Mouse (Mus musculus) cerebellum, adult 9-10 months (tissue): ENCODE results near the gene Golga3.

Experiments used
- DNase-seq: peaks from one replicate; pipeline ENCODE4 v3.0.0; 2022

Gene Golga3

DNA sequence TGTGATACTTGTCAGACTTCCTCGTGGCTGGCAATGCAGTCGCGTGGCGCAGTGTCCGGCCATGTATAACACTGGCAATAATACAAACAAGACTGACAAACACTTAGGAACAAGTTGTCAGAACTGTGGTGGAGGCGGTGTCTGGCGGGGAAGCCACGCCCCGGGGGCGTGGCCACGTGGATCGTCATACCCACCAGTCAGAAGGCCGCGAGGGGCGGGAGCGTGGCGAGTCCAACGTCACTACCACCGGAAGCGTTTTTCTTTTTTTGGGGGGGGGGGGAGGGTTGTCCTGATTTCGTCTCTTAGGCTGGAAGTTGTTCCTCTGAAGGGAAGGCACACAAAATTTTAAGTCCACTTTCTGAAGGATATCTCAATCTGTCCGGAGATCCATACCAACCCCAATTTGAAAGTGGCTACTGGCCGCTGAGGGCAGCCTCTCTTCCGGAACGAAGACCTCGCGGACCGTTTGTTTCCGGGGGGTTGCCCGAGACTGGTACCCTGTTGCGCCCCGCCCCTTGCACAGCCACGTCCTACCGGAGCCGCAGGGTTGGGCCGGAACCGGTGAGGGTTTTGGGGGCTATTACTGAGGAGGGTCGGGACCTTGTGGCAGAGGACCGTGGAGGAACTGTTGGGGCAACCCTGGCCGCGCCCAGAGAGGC lies at the start of gene Golga3:
Gene Golga3, plus strand, starts transcription at position 340 of the 659 bp plus-strand sequence.
- DNase-seq: peak; percentile 92

DNA sequence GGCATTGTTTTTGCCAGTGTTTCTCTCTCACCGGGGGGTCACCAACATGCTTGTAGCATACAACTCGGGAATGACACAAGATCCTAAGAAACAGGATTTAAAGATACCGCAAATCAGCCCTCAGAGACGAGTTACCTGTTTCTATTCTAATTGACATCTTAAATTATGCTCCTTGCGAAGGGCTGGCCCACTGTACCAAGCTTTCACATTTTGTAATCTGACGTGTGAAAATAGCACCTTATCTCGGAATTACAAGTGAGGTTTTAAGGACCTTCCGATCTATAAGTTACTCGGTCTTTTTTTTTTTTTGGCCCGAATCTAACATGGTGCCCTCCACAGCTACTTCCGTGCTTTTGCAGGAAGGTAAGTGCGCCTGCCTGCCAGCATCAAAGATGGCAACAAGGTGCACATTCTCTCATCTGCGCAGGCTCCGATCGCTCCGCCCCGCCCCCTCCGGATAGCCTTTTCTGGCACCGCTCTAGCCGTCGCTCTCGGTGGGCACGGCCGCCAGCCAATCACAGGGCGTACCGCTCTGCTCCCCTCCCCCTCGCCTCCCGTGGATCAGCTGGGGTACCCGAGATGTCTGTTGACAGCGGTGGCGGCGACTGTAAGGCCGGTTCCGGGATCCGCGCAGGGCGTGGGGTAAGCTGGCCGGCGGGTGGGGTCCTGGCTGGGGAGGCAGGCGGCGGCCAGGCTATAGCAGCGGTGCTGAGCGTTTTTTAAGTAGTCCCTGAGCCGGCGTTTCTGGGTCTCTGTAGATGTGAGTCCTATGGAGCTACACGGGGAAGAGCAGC lies 41.0 kb upstream of the Golga3 start, which contains the start of gene Chfr:
Gene Chfr, plus strand, starts transcription at position 550 of the 794 bp plus-strand sequence.
- DNase-seq: peak; percentile 99

DNA sequence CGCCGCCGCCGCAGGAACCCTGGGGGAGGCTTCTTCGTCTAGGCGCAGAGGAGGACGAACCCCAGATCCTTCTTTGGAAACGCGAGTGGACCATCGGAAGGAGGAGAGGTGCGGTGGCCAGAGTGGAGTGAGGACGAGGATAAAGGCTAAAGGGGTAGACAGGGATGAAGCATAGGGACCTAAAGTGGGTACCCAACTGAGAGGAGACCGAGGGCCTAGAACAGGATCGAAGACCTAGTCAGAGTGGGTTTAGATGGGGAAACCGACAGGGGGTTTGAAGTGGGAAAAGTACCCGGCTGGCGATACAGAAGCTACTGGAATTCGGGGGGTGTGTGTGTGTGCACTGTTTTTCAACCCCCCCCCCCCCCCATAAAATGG lies 40.4 kb upstream of the Golga3 start:
- no peak for DNase-seq

DNA sequence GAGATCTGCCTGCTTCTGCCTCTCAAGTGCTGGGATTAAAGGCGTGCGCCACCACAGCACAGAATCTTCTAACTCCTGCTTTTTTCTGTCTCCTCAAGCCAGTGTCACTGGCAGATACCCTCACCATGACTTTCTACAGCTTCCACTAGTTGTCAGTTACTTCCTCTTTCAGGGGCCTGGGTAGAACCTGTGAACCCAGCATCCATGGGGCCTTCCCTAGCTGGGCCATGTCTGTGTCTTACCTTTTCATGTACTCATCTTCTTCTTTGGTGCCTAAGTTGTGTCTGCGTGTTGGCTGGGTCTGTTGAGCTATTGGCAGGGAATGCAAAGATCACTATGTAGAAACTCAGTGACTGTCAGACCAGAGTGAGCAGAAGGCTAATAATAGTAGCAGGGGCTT lies 38.7 kb upstream of the Golga3 start:
- no peak for DNase-seq

- no peak for DNase-seq
Observed at GRCm38 (mm10) chr5:110139325-110139724, 37.2 kb upstream of the Golga3 start.

DNA sequence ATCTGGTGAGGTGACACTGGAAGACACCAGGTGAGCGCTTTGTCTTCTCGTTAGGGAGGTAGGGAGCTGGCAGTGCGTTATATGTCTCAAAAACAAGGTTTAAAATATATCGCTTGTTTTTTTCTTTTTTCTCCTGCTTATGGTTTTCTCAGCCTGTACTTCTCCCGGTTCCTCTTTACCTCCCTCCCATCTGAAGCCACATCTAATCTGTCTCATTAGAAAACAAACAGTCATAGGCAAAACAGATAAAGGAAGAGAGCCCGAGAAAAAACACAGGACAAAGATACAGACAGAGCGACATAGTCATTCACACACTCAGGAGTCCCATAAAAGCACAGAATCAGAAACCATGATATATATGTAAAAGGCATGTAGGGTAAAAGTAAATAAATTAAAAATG lies 36.1 kb upstream of the Golga3 start:
- DNase-seq: no peak

DNA sequence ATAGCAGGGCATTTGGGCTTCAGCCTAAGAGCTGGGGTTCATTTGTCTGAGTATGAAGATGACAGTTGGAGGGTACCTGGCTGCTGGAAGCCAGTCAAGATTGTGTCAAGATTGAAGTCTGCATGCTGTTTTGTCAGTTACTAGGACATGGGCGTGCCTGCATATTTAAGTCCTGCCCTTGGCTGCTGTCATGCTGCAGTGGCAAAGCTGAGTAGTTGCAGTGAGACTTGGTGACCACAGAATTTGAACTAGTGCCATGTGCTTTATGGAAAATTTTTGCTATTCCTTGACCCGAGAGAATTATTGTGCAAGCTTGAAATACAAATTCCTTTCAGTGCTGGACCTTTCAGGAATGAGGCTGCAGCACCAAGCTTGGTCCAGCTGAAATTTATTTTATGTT lies 34.2 kb upstream of the Golga3 start:
- no peak for DNase-seq

DNA sequence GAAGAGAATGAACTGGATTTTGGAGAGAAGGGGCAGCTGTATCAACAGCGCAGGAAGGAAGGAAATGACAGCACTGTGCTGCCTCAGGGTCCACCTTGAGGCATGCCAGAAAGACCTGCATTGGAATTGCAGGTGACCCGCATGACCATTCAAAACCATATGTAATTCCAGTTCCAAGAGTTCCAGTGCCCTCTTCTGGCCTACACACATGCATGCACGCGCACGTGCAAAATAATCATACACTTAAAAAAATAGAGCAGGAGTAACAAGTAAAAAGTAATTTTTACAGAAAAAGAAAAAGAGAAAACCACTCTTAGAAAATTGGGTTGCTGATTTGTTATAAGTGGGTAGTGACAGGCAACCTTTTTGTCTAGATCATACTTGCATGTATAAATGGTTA lies 33.5 kb upstream of the Golga3 start:
- DNase-seq: no peak

DNA sequence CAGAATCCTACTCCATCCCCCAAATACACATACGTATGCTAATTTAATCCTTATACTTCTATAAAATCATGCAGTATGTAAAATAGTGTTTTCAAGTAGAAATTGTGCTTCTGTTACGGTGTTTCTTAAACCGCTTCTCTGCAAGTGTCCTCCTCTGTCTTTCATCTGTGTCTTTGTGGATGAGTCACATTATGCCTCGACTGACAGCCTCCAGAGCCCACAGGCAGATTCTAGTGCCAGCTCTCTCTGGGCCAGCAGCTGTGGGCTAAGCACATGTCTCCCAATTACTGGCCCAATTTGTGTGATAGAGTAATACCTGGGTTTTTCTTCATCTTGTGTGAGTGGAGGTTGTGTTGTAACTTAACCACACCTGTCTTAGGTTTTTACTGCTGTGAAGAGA lies 7.1 kb upstream of the Golga3 start:
- DNase-seq: no peak

- DNase-seq: no peak
Observed at GRCm38 (mm10) chr5:110177021-110177420, 520 bp downstream of the Golga3 start.

- DNase-seq: no peak
Observed at GRCm38 (mm10) chr5:110178628-110179027, 2.1 kb downstream of the Golga3 start.

GRCm38 (mm10) chr5:110181716-110182115 lies 5.2 kb downstream of the Golga3 start:
- DNase-seq: no peak

DNA sequence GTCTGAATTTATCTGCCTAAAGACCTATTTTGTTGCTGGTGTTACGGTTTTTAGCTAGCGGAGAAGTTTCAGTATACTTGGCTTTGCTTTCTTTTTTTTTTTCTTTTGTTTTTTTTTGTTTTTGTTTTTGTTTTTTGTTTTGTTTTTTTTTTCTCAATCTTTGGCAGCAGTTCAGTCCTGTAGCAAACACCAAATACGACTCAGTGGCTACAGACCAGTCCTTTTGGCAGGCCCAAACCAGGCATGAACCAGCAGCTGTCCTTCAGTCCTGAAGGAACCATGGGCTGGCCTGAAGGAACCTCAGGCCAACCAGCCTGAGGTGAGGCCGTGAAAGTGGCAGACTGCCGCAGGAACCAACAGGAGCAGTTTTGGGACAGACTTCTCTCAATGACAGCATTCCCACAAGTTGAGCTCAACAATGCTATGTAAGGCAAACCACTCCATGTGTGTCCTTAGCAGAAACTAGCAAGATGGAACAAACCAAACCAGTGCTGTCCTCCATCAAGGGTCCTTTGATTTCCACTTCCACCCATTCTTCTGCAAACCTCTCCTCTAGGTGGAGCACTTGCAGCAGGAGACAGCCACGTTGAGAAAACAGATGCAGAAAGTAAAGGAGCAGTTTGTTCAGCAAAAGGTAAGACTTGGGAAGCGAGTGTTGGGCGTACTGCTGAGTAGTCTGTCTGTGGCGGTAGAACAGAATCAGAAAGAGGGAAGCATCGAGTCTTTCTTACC lies 26.8 kb downstream of the Golga3 start:
- no peak for DNase-seq

- no peak for DNase-seq
Observed at GRCm38 (mm10) chr5:110204777-110205176, 28.3 kb downstream of the Golga3 start.

DNA sequence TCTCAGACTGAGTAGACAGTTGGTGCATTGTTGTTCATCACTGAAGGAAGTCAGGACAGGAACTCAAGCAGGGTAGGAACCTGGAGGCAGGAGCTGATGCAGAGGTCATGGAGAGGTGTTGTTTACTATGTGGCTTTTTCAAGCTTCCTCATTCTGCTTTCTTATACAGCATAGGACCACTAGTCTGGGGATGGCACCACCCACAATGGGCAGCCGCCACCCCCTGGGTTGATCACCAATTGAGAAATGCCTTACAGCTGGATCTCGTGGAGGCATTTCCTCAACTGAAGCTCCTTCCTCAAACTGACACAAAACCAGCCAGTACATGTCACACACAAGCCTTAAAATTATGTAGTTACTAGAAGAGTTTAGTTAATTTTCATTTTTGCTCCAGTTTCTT lies 34.8 kb downstream of the Golga3 start:
- no peak for DNase-seq

GRCm38 (mm10) chr5:110216780-110217179 lies 40.3 kb downstream of the Golga3 start:
- DNase-seq: no peak

- no peak for DNase-seq
Observed at GRCm38 (mm10) chr5:110220331-110220730, 43.8 kb downstream of the Golga3 start.

DNA sequence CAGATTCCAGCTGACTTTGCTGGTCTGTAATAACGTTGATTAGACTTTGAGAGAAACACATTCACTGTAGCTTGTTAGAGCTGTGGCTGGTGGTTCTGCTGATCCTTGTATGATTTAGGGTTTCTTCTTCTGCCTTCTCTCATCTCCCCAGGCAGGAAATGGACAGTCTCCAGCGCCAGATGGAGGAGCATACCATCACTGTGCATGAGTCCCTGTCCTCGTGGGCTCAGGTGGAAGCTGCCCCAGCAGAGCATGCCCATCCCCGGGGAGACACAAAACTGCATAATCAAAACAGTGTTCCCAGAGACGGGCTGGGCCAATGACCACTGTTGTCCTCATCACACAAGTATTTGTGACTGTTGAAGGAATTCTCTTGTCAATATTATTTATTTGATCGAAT lies 46.3 kb downstream of the Golga3 start:
- peak; percentile 86 for DNase-seq

GRCm38 (mm10) chr5:110225056-110225455 lies 48.6 kb downstream of the Golga3 start:
- DNase-seq: no peak

DNA sequence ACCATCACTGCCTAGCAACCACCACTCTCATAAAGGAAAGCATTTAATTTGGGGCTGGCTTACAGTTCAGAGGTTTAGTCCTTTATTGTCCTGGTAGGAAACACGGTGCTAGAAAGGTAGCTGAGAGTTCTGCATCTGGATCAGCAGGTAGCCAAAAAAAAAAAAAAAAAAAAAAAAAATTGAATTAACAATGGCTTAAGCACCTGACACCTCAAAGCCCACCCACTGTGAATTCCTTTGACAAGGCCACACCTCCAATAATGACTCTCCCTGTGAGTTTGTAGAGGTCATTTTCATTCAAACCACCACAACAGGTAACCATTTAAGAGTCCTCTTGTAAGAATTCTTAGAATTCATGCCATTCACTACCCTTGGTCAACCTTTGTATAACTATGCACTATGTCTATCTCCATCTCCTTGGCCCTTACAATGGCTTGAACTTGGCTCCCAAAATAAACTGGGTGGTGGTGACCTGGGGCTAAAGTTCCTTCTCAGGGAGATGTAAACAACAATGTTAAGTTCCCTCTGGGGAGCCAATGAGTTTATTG lies 50.9 kb downstream of the Golga3 start:
- DNase-seq: no peak

- no peak for DNase-seq
Observed at GRCm38 (mm10) chr5:110230401-110230779, 53.9 kb downstream of the Golga3 start.

- DNase-seq: peak; percentile 90
Observed at GRCm38 (mm10) chr5:110230780-110231461, 54.4 kb downstream of the Golga3 start, which contains the start of gene Ankle2. Gene Ankle2 (plus strand): TSS chr5:110231004.

DNA sequence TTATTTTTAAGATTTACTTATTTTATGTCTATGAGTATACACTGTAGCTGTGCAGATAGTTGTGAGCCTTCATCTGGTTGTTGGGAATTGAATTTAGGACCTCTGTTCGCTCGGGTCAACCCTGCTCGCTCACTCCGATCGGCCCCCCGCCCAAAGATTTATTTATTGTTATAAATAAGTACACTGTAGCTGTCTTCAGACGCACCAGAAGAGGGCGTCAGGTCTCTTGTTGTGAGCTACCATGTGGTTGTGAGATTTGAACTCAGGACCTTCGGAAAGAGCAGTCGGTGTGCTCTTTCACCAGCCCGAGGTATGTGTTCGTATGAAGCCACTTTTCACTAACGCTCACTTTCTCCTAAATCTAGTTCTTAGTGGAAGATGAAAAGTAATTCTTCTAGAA lies 55.1 kb downstream of the Golga3 start:
- no peak for DNase-seq
